Mouse (Mus musculus): Measurements from ENCODE around the gene Cdc40.

- TF ChIP-seq EP300 (IDR thresholded peaks at IDR 0.05; ENCODE audit: low read depth) (no peak), CTCF (IDR thresholded peaks at IDR 0.05; ENCODE audit: low read depth) (no peak)
Measured at GRCm38 (mm10) chr10:40805221-40805620, 77.9 kb downstream of the Cdc40 start.

Data from liver, embryonic 14.5 days (tissue).